Mouse (Mus musculus): ENCODE measurements around the gene Dcaf6.
A peak's percentile ranks its signal among the peaks of the same experiment; 100 is the strongest.

Dcaf6 gene

DNA sequence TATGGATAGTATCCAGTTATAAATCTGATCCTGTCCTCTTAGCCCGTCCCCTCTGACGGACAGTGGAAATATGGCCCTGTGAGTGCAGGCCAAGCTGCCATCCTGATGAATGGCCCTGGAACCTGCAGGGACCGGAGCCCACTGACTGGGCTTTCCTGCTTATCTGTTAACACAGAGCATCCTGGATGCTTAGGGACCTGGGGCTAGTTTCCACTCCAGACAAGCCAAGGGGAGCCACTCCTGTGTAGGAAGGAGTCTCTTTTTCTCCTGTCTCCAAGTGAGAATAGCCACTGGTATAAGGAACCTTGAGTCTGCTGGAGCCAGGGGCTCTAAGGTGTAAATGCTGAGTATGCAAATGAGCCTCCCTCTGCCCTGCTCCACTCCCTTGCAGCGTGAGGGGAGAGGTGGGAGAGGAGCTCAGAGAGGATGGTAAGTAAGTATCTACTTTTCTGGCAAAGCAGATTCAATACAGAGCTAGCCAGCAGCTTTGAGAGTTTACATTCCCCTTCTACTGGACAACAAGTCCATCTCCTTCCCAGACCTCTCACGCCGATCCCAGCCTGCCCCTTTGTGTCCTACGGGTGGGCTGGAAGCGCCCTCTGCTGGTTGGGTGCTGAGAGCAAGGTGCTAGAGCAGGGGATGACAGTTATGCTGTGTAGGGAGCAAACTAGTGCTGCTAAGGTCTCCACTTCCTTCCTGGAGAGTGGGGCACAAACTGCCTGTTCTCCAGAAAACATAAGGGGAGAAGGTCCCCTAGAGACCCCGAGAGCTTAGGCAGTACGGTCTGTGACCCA, 139.9 kb downstream of the Dcaf6 start:
- peak; percentile 86 to 89 for DNase-seq

DNA sequence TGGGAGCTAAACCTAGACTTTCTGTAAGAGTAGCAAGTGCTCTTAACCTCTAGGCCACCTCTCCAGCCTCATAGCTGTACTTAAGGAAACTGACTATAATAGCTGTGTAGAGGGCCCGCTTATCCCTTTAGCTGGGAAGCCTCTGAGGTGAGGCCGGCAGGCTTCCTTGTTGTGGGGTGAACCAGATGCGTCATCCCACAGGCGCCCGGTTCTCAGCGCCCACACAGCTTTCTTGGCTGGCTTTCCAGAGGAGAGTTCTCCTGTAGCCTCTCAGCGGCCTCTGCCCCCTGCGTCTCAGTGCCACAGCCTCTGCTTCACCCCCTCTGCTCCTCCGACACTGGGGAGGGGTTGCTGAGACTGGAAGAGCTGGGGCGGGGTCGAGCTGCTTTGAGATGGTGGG, 143.9 kb downstream of the Dcaf6 start:
- DNase-seq = no peak

DNA sequence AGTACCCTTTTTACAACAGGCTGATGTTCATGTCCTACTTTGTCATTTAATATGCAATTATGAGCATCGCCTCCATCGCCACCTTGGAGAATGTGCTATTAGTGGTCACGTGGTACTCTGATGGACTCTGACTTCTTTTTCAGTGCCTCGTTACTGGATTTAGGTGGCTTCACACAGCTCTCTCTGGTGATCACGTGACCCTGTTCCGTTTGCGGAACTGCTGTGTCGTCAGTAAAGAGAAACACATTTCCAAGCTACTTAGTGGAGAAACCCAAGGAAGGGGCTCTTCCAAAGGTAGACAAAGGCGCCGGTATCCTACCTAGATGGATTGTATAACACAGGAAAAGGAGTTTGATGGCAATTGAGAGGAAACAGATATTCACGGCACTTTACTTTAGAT, 152.1 kb downstream of the Dcaf6 start:
- DNase-seq = no peak

DNA sequence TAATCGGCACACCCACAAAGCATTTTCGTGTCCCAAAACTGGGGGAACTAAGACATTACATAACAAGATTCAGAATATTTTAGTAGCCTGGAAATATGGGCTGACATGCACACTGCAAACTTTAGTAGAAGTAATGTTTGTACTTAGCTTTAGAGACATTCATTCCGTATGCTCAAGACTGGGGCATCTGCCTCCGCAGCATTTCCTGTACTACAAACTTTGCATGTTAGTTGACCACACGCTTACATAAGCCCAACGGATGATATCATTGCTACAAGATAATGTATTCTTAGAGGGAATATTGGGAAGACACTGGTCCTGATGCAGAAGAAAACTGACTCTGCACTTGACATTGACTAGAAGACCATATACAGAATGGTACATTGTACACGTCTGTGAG, 155.9 kb downstream of the Dcaf6 start:
- DNase-seq = no peak

DNA sequence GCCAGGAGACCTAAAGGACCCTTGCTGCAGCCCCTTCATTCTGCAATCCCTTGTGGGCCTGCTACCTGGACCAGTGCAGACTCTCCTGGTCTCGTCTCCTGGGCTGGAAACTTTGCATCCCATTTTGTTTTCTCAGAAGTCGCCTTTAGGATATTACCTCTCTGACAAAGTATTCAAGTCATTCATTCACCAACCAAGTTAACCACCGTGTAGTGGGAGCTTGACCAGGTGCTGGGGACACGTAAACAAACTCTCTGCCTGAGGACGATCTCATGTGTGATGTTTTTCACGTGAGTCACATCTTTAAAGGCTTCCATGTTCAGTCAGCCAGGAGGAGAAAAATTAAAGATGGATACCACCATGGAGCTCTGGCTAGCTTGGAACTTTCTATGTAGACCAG, 157.1 kb downstream of the Dcaf6 start:
- no peak for DNase-seq

DNA sequence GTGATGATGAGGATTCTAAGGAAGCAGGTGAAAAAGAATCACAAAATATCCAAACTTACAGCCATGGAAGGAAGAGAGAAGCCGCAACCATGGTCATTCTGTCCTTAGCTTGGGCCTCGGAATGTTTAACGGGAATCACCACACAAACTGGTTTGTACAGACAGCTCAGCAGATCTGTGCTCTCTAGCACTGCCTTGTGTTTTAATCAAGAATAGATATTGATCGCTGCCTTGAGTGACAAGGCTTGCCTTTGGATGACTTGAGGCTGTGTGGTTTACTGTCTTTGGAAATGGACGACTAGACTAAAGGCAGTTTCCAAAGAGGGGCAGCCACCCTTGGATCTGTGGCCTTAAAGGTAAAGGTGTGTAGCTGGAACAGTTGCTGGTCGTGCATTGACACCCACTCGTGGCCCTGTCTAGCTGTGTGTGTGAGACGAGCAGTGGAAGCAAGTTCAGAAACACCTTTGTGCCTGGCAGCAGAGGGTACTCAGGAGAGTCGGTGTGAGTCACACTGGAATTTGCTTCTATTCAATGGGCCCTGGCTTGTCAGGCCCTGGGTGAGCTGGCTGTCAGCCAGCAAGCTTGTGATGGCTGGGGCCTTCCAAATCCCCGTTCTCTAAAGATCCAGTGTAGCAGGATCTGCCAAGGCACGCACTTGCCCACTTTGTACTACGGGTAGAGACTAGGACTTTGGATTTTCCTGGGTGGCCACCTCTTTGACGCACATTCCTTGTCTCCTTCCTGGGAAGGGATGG, 157.6 kb downstream of the Dcaf6 start:
- DNase-seq = peak; percentile 70 to 85

- DNase-seq = no peak
These were observed 158.7 kb downstream of the Dcaf6 start for GRCm38 (mm10) chr1:165301567-165301966.

DNA sequence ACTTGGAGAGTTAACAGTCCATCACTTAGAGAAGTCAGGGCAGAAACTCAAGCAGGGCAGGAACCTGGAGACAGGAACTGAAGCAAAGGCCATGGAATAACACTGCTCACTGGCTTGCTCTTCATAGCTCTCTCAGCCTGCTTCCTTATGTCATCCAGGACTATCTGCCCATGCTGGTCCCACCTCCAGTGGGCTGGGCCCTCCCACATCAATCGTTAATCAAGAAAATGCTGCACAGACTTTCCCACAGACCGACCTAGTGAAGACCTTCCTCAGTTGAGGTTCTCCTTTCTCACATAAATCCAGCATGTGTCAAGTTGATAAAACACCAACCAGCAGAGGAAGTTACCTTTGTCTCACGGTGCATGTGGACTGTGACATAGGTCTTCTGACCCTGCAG, 159.2 kb downstream of the Dcaf6 start:
- DNase-seq = no peak

- no peak for DNase-seq
These were observed 164.8 kb downstream of the Dcaf6 start, which contains the start of gene Gpr161 for GRCm38 (mm10) chr1:165295489-165295888. TSS of gene Gpr161 (plus strand) at chr1:165295789.

- no peak for DNase-seq
These were observed 168.7 kb downstream of the Dcaf6 start for GRCm38 (mm10) chr1:165291606-165292005.

DNA sequence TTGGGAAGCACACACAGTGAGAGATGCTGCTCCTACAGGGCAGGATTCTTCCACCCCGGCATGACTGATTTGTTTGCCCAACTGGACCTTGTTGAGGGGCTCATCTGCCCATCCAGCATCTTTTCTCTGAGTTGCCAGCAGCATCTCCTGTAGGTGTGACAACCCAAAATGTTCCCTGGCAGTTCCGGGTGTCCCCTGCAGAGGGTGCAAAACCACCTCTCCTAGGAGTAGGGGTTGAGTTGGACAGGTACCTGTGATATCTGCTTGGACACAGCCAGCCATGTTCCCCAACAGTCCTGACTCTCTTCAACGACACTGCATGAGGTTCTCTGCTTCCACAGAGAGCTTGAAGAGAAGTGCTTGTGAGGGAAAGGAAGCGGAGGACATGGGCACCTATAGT, 170.4 kb downstream of the Dcaf6 start:
- DNase-seq = peak in 1 of 2 experiments; percentile 52

- no peak for DNase-seq
These were observed 172.1 kb downstream of the Dcaf6 start for GRCm38 (mm10) chr1:165288165-165288564.

DNA sequence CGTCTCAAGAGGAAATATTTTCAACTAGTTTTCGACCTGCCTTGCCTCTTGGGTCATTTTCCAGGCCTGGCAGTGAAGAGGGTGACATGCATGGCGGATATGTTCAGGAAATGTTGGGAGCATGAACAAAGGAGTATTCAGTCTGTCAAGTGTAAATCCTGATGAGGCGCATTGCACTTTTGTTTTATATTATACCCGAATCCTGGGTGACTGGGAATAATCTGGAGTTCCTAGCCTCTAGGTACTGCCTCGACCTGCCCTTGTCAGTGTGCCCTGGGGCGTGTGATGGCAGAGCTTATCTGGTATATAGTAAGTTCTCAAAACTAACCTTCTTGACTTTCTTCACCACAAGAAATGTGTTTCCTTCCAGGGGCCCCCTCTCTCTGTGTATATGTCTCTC, 176.2 kb downstream of the Dcaf6 start:
- DNase-seq = no peak

- no peak for DNase-seq
These were observed 177.3 kb downstream of the Dcaf6 start for GRCm38 (mm10) chr1:165282967-165283345.

DNA sequence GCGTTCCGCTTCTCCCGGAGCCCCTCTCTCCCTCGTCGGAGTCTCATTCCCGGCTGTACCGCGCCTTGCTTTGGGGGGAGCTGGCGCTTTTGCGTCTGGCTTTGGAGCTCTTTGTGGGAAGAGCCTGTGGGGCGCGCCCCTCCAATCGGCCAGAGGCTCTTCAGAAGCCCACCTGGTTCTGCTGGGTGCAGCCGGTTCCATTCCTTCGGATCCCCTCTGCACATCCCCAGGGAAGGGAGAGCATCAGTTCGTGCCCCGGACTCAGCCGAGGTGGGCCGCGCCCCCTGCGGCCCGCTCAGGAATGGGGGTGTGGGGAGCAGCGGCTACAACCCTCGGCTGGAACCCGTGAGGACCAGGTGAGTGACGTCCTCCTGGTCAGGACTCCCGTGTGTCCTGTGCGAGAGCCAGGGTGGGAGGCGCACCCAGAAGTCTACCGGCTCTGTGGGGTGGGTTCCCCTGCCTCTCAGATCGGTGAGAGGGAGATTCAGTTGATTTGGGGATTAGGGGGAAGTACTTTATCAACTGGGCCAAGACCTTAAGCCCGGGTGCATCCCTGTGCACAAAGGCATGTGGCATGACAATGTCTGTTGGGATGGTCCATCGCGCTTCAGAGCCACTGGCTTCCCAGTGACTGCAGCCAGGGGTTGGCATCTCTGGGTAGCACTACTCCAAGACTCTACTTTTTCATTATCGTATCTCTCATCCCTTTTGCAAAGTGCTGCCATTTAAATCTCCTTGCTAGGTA, 177.9 kb downstream of the Dcaf6 start:
- no peak for DNase-seq

DNA sequence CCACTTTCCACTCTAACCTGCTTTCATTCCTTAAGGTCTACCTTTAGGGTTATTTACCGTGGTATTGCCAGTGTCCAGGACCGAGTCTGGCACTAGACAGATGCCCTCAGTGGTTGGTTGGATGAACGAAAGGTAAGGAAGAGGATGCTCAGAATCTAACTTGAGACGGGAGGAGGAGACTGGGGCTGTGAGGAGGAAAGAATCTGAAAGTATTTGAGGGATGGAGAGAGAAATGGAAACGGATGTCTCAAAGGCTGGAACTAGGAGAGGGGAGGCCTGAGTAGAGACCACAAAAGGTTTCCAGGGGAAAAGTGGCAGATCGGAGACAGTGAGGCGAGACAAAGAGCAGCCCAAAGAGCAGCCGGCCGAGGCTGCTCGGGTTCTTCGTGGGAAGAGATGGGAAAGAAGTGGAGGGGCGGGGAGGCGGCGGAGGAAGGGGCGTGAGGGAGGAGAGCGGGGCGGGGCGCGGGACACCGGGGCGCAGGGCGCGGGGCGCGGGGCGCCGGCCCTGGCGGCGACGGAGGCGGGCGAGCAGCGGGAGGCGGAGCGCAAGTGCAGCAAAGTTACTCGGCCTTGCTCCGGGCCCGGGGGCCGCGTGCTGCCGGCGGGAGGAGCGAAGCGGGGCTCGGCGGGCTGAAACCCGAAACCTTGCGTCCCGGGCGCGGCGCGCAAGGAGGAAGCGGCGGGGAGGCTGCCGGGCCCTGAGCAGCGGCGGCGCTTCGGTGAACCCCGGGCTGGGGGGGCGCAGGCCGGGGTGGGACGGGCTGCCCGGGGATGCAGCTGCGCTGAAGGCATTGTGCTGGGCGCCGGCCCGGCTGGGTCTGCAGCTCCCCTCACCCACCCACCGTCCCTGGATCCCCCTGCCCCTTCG, 178.7 kb downstream of the Dcaf6 start:
- peak; percentile 60 to 82 for DNase-seq

DNA sequence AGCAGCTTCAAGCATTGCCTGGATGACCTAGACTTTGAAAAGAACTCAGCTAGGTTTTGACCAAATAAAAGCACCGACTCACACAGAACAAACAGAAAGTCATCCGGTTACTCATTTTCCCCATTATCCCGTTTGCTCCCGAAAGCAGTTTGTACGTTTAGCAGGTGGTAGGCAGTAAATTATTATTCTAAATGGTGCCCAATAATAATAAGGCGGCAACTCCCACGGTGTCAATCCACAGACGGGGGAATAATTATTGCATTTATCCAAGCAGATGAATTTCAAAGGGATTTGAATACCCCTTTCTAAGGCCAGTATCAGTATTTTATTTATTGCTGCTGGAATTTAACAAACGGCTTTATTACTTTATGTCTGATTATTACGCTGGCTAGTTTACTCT, 179.5 kb downstream of the Dcaf6 start:
- DNase-seq = no peak

Data from kidney, postnatal 25 days (tissue).